Mouse (Mus musculus) forebrain, embryonic 10.5 days (tissue): ENCODE results near the gene Gm28539. TPM values are rescaled to one million over a fixed set of nuclear protein-coding genes. Genes with fewer than 3 reads are reported as not detected.
"Not testable (repeated sequence)": the region's sequence is repeated elsewhere in the genome, so short reads cannot be mapped to it uniquely, and the experiment has no call there.

ENCODE experiments used
- DNase-seq: peaks from one replicate; pipeline ENCODE4 v3.0.0-alpha.2; 2017; ENCODE audit warnings: low spot score; ENCODE audit errors: extremely low spot score
- H3K27ac ChIP-seq: fragments of 300-500 bp; sonication (generic); 2 replicates; pipeline ENCODE4 v1.5.1; 2016; ENCODE audit warnings: mild to moderate bottlenecking
- H3K27me3 ChIP-seq: fragments of 300-500 bp; sonication (generic); 2 replicates; pipeline ENCODE4 v1.6.1; 2016; ENCODE audit warnings: mild to moderate bottlenecking; ENCODE audit not compliant: poor library complexity, severe bottlenecking
- H3K36me3 ChIP-seq: fragments of 300-500 bp; sonication (generic); replicated peaks from 2 replicates; pipeline ENCODE4 v1.6.1; 2016; ENCODE audit warnings: mild to moderate bottlenecking, moderate library complexity
- H3K4me1 ChIP-seq: fragments of 300-500 bp; sonication (generic); 2 replicates; pipeline ENCODE4 v1.6.1; 2016
- H3K4me3 ChIP-seq: fragments of 300-500 bp; sonication (generic); 2 replicates; pipeline ENCODE4 v1.5.1; 2016; ENCODE audit warnings: mild to moderate bottlenecking, moderate library complexity
- H3K9me3 ChIP-seq: fragments of 300-500 bp; sonication (generic); 2 replicates; pipeline ENCODE4 v1.6.1; 2016; ENCODE audit warnings: mild to moderate bottlenecking, moderate library complexity
- WGBS: fragments of 180-500 bp; shearing (Covaris S2); methylation state at CpG from one replicate; pipeline ENCODE4 v1.1.7; 2016; 5-methylcytosine and 5-hydroxymethylcytosine counted together
- polyA plus RNA-seq: library from polyadenylated mRNA; unstranded; fragments of >200 nt; fragmentation: Nextera tagmentation; extraction: Ambion mirVana; gene quantifications from 2 replicates; pipeline ENCODE4 v1.2.1, GENCODE M21; 2016

Gene Gm28539
- polyA plus RNA-seq, 1 experiment from 2014 or later, result not detected

DNA sequence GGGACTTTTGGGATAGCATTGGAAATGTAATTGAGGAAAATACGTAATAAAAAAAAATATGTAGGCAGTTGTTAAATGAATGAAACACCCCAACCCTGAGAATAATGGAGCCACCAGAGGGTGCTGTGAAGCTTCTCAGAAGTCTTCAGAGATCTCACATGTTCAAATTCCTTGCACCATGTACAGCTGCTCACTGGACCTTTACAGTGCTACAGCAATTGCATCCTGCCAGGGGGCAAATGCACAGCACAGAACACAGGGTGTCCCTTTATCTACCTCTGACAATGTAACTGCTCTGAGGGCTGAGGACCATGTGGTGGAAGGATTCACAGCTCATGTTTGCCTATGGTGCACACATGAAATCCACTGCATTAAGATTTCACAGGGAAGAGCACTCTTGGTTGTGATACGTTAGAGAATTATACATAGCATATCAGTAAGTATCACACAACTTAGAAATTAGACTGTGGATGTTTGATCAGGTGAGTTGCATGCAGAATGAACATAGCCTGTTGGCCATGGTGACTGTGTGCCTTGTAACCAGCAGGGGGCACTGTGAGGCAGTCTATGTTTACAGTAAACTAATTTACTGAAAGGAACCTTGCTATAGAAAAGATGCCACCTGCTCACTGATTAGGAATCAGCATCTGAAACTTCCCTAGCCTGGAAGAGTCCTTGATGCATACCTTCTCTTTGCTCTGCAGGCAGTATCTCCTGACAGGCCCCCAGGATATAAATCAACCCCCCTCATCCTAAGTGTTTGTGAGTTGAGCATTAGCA, 166.4 kb downstream of the Gm28539 start:
- 32% methylated on average over 2 of the region's 2 CpGs for WGBS
- H3K4me3 ChIP-seq, H3K27ac ChIP-seq, H3K4me1 ChIP-seq, H3K27me3 ChIP-seq, H3K36me3 ChIP-seq, H3K9me3 ChIP-seq, DNase-seq: not testable (repeated sequence)

- Histone ChIP-seq H3K4me3 (no peak overlapping the region), H3K36me3 (no peaks in the 10 kb centered on the region), H3K4me1 (no peaks in the 10 kb centered on the region), H3K27ac (no peak overlapping the region), H3K27me3 (no peaks in the 10 kb centered on the region), H3K9me3 (0 out of 2 replicates have a peak, but pooled peaks cover 4% of the 10 kb centered on the region)
- 92% methylated on average over 1 of the region's 1 CpGs for WGBS
- no peak for DNase-seq
Observed at GRCm38 (mm10) chr16:19003757-19004156, 167.4 kb downstream of the Gm28539 start.

- no peaks in the 10 kb centered on the region for H3K27me3 ChIP-seq
- H3K27ac ChIP-seq, result no peak overlapping the region
- H3K4me3 ChIP-seq, result no peak overlapping the region
- no peaks in the 10 kb centered on the region for H3K9me3 ChIP-seq
- no peak for DNase-seq
- no peaks in the 10 kb centered on the region for H3K36me3 ChIP-seq
- H3K4me1 ChIP-seq, result no peaks in the 10 kb centered on the region
- 83% methylated on average over 3 of the region's 3 CpGs for WGBS
Observed at GRCm38 (mm10) chr16:19005298-19005697, 168.9 kb downstream of the Gm28539 start.

Other genes starting within 250 kb of the Gm28539 start
- 0.95 and 1.1 TPM in 2 replicates for gene Tbx1, start 245.9 kb upstream of the Gm28539 start, polyA plus RNA-seq
- 3.0 and 3.2 TPM in 2 replicates for gene Gp1bb, start 214.2 kb upstream of the Gm28539 start, polyA plus RNA-seq
- gene Gm49601, start 210.2 kb upstream of the Gm28539 start, polyA plus RNA-seq, result 2.3 and 2.4 TPM in 2 replicates
- 21.0 and 21.5 TPM in 2 replicates for gene Sept5, start 206.6 kb upstream of the Gm28539 start, polyA plus RNA-seq
- 23.3 and 25.5 TPM in 2 replicates for gene Cldn5, start 59.7 kb upstream of the Gm28539 start, polyA plus RNA-seq
- gene Ufd1, start 24.8 kb upstream of the Gm28539 start, polyA plus RNA-seq, result 94.5 and 101 TPM in 2 replicates
- 83.9 and 85.3 TPM in 2 replicates for gene Cdc45, start 24.6 kb upstream of the Gm28539 start, polyA plus RNA-seq
- gene 2510002D24Rik, start within 50 bp of the Gm28539 start, polyA plus RNA-seq, result 29.7 and 31.3 TPM in 2 replicates
- gene Mrpl40, start 40.3 kb downstream of the Gm28539 start, polyA plus RNA-seq, result 137 and 140 TPM in 2 replicates
- gene Hira, start 40.5 kb downstream of the Gm28539 start, polyA plus RNA-seq, result 20.5 and 25.8 TPM in 2 replicates